Mouse (Mus musculus): ENCODE results near the gene Prune1.

Prune1 gene

GRCm38 (mm10) chr3:95306244-95306643 lies 24.4 kb upstream of the Prune1 start:
- DNase-seq (ENCODE audit: low spot score in 2 of 2), result no peak

GRCm38 (mm10) chr3:95301204-95301796 lies 19.4 kb upstream of the Prune1 start:
- no peak for DNase-seq (ENCODE audit: low spot score in 2 of 2)

GRCm38 (mm10) chr3:95298018-95298417 lies 16.1 kb upstream of the Prune1 start:
- DNase-seq (ENCODE audit: low spot score in 2 of 2), result no peak

GRCm38 (mm10) chr3:95296103-95296469 lies 14.2 kb upstream of the Prune1 start:
- no peak for DNase-seq (ENCODE audit: low spot score in 2 of 2)

GRCm38 (mm10) chr3:95295321-95296102 lies 13.6 kb upstream of the Prune1 start:
- no peak for DNase-seq (ENCODE audit: low spot score in 2 of 2)

- no peak for DNase-seq (ENCODE audit: low spot score in 2 of 2)
Measured at GRCm38 (mm10) chr3:95294718-95295117, 12.8 kb upstream of the Prune1 start.

GRCm38 (mm10) chr3:95294316-95294715 lies 12.4 kb upstream of the Prune1 start:
- no peak for DNase-seq (ENCODE audit: low spot score in 2 of 2)

- DNase-seq (ENCODE audit: low spot score in 2 of 2), result no peak
Measured at GRCm38 (mm10) chr3:95293537-95293936, 11.7 kb upstream of the Prune1 start.

- no peak for DNase-seq (ENCODE audit: low spot score in 2 of 2)
Measured at GRCm38 (mm10) chr3:95292899-95293298, 11.0 kb upstream of the Prune1 start.

- no peak for DNase-seq (ENCODE audit: low spot score in 2 of 2)
Measured at GRCm38 (mm10) chr3:95291041-95291440, 9.2 kb upstream of the Prune1 start.

- DNase-seq (ENCODE audit: low spot score in 2 of 2), result no peak
Measured at GRCm38 (mm10) chr3:95290156-95290555, 8.3 kb upstream of the Prune1 start.

- no peak for DNase-seq (ENCODE audit: low spot score in 2 of 2)
Measured at GRCm38 (mm10) chr3:95289419-95289818, 7.5 kb upstream of the Prune1 start.

GRCm38 (mm10) chr3:95287541-95287940 lies 5.7 kb upstream of the Prune1 start:
- no peak for DNase-seq (ENCODE audit: low spot score in 2 of 2)

GRCm38 (mm10) chr3:95286510-95286909 lies 4.6 kb upstream of the Prune1 start:
- DNase-seq (ENCODE audit: low spot score in 2 of 2), result peak; percentile 40 to 57

- DNase-seq (ENCODE audit: low spot score in 2 of 2), result no peak
Measured at GRCm38 (mm10) chr3:95286011-95286410, 4.1 kb upstream of the Prune1 start.

GRCm38 (mm10) chr3:95285390-95285789 lies 3.5 kb upstream of the Prune1 start:
- DNase-seq (ENCODE audit: low spot score in 2 of 2), result no peak

GRCm38 (mm10) chr3:95284501-95285281 lies 2.8 kb upstream of the Prune1 start:
- DNase-seq (ENCODE audit: low spot score in 2 of 2), result no peak

GRCm38 (mm10) chr3:95284062-95284461 lies 2.2 kb upstream of the Prune1 start:
- no peak for DNase-seq (ENCODE audit: low spot score in 2 of 2)

GRCm38 (mm10) chr3:95283589-95283941 lies 1.7 kb upstream of the Prune1 start:
- no peak for DNase-seq (ENCODE audit: low spot score in 2 of 2)

GRCm38 (mm10) chr3:95282865-95283588 lies 1.2 kb upstream of the Prune1 start:
- peak; percentile 82 for DNase-seq (ENCODE audit: low spot score in 2 of 2)

- DNase-seq (ENCODE audit: low spot score in 2 of 2), result peak; percentile 49 to 60
Measured at GRCm38 (mm10) chr3:95282381-95282864, 547 bp upstream of the Prune1 start.

GRCm38 (mm10) chr3:95280747-95281146 lies 1.1 kb downstream of the Prune1 start:
- DNase-seq (ENCODE audit: low spot score in 2 of 2), result peak in 1 of 2 experiments; percentile 22
